Mouse (Mus musculus) testis, adult 2 months (tissue): ENCODE measurements around the gene Gk5. TPM values are rescaled to one million over a fixed set of nuclear protein-coding genes. Genes with fewer than 3 reads are reported as not detected.
A peak's percentile ranks its signal among the peaks of the same experiment; 100 is the strongest.

Source experiments
- H3K27ac ChIP-seq: fragments of 200-500 bp; 2 replicates; pipeline ENCODE4 v1.5.1; 2012; ENCODE audit warnings: low read depth, low read length; ENCODE audit not compliant: control insufficient read depth, insufficient read depth
- H3K27me3 ChIP-seq: fragments of 200-500 bp; 2 replicates; pipeline ENCODE4 v1.6.1; 2012; ENCODE audit warnings: mild to moderate bottlenecking, low read length, moderate library complexity; ENCODE audit not compliant: control insufficient read depth, insufficient read depth
- H3K36me3 ChIP-seq: fragments of 200-500 bp; 2 replicates; pipeline ENCODE4 v1.6.1; 2012; ENCODE audit warnings: mild to moderate bottlenecking, low read length; ENCODE audit not compliant: control insufficient read depth, insufficient read depth
- H3K4me1 ChIP-seq: fragments of 200-500 bp; 2 replicates; pipeline ENCODE4 v1.6.1; 2012; ENCODE audit warnings: low read length; ENCODE audit not compliant: control insufficient read depth, insufficient read depth
- H3K4me3 ChIP-seq: fragments of 200-500 bp; 2 replicates; pipeline ENCODE4 v1.5.1; 2012; ENCODE audit warnings: low read depth, mild to moderate bottlenecking, low read length, moderate library complexity, mixed read lengths; ENCODE audit not compliant: control insufficient read depth
- CTCF ChIP-seq: fragments of 200-500 bp; IDR thresholded peaks from 2 replicates; pipeline ENCODE4 v1.5.1; 2012; ENCODE audit warnings: low read depth, mild to moderate bottlenecking, inconsistent platforms, low read length, moderate library complexity; ENCODE audit not compliant: control insufficient read depth, insufficient read depth, insufficient replicate concordance
- POLR2A ChIP-seq: fragments of 200-500 bp; IDR thresholded peaks from 2 replicates; pipeline ENCODE4 v1.6.1; 2012; ENCODE audit warnings: low read depth, mild to moderate bottlenecking, inconsistent platforms, low read length, moderate library complexity; ENCODE audit not compliant: control insufficient read depth
- polyA plus RNA-seq: library from polyadenylated mRNA; depleted of rRNA; stranded (reverse); fragments of >200 nt; gene quantifications from 2 replicates; pipeline ENCODE4 v1.2.3, GENCODE M21; 2012

Gene Gk5
- polyA plus RNA-seq, 1 experiment, result 3.3 TPM

- H3K4me3 ChIP-seq, result no peak overlapping the region
- H3K27ac ChIP-seq, result no peak overlapping the region
- H3K4me1 ChIP-seq, result no peaks in the 10 kb centered on the region
- no peaks in the 10 kb centered on the region for H3K27me3 ChIP-seq
- TF ChIP-seq POLR2A (no peak), CTCF (no peak)
- H3K36me3 ChIP-seq, result no peaks in the 10 kb centered on the region
These were observed 24.0 kb upstream of the Gk5 start for GRCm38 (mm10) chr9:96095192-96095591.

DNA sequence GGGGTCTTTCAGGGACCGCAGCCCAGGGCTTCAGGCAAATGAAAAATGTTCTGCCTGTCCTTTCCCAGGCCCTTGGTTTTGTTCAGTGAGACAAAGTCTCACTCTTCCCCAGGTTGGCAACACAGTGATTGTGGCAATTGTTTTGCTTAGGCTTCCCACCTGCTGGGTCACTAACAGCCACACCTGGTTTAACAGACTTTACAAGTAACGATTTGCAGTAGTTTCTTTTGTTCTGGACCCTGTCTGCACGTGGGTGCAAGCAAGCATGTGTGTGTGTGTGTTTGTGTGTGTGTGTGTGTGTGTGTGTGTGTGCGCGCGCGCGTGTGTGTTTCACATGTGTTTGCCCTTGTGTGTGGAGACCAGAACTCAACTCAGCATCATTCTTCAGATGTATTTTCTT is 16.3 kb upstream of the Gk5 start:
- H3K27me3 ChIP-seq, result no peaks in the 10 kb centered on the region
- no peaks in the 10 kb centered on the region for H3K36me3 ChIP-seq
- TF ChIP-seq CTCF, result no peak
- TF ChIP-seq POLR2A, result no peak
- H3K27ac ChIP-seq, result no peak overlapping the region
- no peak overlapping the region for H3K4me3 ChIP-seq
- no peaks in the 10 kb centered on the region for H3K4me1 ChIP-seq

GRCm38 (mm10) chr9:96112879-96113361 is 6.2 kb upstream of the Gk5 start:
- TF ChIP-seq POLR2A (no peak), CTCF (no peak)
- Histone ChIP-seq H3K27me3 (no peaks in the 10 kb centered on the region), H3K36me3 (no peaks in the 10 kb centered on the region), H3K4me3 (no peak overlapping the region), H3K27ac (no peak overlapping the region), H3K4me1 (no peaks in the 10 kb centered on the region)

DNA sequence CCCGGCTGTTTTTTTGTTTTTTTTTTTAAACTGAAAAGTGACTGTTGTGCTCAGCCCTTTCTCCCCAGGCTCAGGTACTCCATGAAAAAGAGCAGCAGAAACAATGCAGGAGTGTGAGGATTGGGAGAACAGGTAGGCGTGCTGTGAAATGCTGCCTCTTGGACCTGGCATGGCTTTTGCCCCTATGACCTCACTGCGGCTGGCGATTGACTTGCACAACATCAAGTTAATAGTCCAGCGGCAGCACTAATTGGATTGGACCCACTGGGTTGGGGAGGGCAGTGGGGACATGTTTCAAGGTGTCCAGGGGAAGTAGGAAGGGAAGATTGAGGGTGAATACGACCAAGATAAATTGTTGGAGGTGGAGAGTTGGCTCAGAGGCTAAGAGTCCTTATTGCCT is 2.4 kb upstream of the Gk5 start:
- no peaks in the 10 kb centered on the region; the same call in 1 of the 2 replicates for H3K4me1 ChIP-seq
- H3K4me3 ChIP-seq, result no peak overlapping the region
- no peaks in the 10 kb centered on the region for H3K27me3 ChIP-seq
- H3K27ac ChIP-seq, result no peak overlapping the region
- TF ChIP-seq CTCF (no peak), POLR2A (no peak)
- no peaks in the 10 kb centered on the region for H3K36me3 ChIP-seq

- H3K27ac ChIP-seq, result no peak overlapping the region
These were observed 946 bp upstream of the Gk5 start for GRCm38 (mm10) chr9:96118216-96118615.

GRCm38 (mm10) chr9:96127972-96128371 is 8.8 kb downstream of the Gk5 start:
- TF ChIP-seq CTCF (no peak; the same call in 1 of the 2 replicates), POLR2A (no peak)
- no peaks in the 10 kb centered on the region for H3K27me3 ChIP-seq
- no peaks in the 10 kb centered on the region for H3K36me3 ChIP-seq
- peaks cover 2% of the 10 kb centered on the region; the same call in 1 of the 2 replicates for H3K4me1 ChIP-seq
- no peak overlapping the region for H3K27ac ChIP-seq
- no peak overlapping the region for H3K4me3 ChIP-seq

More at GRCm38 (mm10) chr9:96118216-96118615, 946 bp upstream of the Gk5 start:
- Histone ChIP-seq H3K4me3 (peak overlapping the region; percentile 39; the same call in 1 of the 2 replicates), H3K4me1 (peaks cover 1% of the 10 kb centered on the region), H3K36me3 (no peaks in the 10 kb centered on the region), H3K27me3 (no peaks in the 10 kb centered on the region)
- TF ChIP-seq POLR2A (no peak), CTCF (no peak)

- no peaks in the 10 kb centered on the region for H3K4me1 ChIP-seq
- H3K27ac ChIP-seq, result no peak overlapping the region
- H3K4me3 ChIP-seq, result no peak overlapping the region
- TF ChIP-seq POLR2A, result no peak
- no peak for TF ChIP-seq CTCF
- no peaks in the 10 kb centered on the region for H3K27me3 ChIP-seq
- no peaks in the 10 kb centered on the region for H3K36me3 ChIP-seq
These were observed 13.9 kb downstream of the Gk5 start for GRCm38 (mm10) chr9:96132956-96133603.

DNA sequence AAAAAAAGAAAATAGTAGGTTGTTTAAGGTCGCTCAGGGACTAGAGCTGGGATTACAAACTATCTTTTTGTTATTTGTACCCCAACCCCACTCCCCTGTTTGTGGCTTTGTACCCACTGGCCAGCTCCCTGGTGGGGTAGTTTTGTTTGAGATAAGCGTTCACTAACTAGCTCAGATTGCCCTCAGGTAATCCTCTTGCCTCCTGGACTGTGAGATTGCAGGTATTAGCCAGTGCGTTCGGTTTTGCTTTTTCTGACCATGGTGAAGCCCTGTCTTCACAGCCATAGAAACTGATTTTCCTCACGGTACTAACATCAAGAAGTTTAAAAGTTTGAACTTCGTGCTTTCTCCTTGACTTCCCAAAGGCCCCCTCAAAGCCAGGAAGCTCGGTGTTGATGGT is 15.3 kb downstream of the Gk5 start:
- no peak overlapping the region for H3K4me3 ChIP-seq
- H3K36me3 ChIP-seq, result no peaks in the 10 kb centered on the region
- no peak for TF ChIP-seq POLR2A
- no peak for TF ChIP-seq CTCF
- H3K27me3 ChIP-seq, result no peaks in the 10 kb centered on the region
- peak overlapping the region; percentile 39 for H3K27ac ChIP-seq
- no peaks in the 10 kb centered on the region for H3K4me1 ChIP-seq
